Mouse (Mus musculus) c-Kit-positive CD71-positive TER-119-negative erythroid progenitor cells, embryonic 14.5 days (primary cell): ENCODE data around the gene Ttc39b.

Experiments
- DNase-seq: peaks from one replicate; pipeline ENCODE4 v3.0.0-alpha.2; 2013; ENCODE audit warnings: low read depth

The Ttc39b gene

DNA sequence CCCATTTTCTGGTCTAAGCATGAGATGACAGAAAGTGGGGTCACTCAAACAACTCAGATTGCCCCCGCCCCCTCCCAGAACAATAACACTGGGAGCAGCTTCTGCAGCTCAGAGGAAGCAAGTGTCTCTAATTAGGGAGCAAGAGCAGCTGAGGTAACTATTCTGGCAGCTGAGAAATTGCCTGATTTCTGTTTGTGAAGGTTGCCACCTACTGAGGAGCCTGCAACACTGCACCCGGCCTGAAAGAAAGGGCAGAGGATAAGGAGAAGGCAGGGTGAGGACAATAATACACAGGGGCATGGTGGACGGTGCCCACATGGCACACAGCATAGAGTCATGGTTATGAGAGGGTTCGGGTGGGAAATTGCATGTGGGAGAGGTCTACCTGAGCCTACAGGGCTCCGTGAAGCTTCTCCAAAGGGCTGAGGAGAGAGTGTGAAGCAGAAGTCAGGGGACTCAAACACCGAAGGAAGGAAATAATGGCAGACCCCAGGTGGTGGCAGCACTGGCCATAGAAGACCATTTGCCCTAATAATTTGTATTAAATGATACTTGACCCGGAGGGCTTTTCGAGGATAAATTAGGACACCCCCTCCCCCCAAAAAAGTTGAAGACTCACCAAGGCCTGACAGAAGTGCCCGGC is 140.6 kb downstream of the Ttc39b start:
- DNase-seq: no peak

DNA sequence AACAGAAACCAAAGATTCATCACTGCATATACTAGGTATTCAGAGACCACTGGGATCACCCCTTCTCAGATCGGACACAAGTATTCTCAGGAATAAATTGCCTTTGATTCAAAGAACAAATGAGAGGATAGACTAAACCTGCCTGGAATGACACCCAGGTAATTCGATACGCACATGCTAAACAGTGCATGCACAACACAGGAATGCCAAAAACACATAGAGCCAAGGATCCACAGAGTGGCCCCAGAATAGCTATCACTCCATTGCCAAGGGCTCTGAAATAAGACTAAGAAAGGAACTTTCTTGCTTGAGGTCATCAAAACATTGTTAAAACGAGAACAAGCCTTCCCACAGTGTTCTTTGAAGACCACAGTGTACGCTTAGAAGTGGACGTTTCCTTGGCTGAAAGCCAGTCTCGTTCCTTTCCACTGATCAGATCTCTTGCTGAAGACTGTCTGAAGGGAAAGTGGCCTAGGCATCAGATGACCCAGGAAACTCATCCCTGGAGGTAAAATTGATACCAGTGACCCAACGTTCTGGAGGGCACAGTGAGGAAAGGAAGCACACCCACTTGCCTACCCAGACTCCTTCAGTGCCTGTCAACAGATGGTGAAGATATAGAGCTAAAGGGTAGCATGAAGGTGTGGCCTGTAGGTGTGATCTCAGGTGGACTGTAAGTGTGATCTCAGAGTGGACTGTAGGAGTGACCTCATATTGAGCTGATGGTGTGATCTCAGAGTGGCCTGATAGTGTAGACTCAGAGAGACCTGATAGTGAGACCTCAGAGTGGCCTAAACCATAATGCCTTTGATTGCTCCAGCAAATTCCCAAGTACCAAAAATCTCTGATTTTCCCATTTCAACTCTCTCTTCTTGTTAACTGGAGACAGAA is 141.6 kb downstream of the Ttc39b start:
- no peak for DNase-seq

DNA sequence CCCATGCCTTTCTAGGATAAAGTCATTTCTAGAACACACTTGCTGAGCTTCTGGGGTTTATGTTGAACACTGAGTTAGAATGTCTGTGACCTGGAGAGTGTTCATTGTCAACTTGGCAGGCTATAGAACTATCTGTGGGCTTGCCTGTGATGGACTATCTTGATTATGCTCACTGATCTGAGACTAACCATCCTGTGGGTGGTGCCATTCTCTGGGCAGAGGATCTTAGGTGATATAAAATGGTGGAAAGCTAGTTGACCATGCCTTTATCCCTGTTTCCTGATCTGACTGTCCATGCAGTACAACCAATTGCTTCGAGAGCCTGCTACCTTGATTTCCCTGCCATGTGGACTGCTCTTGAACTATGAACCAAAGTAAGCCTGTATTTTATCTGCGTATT is 146.6 kb downstream of the Ttc39b start:
- DNase-seq: no peak

DNA sequence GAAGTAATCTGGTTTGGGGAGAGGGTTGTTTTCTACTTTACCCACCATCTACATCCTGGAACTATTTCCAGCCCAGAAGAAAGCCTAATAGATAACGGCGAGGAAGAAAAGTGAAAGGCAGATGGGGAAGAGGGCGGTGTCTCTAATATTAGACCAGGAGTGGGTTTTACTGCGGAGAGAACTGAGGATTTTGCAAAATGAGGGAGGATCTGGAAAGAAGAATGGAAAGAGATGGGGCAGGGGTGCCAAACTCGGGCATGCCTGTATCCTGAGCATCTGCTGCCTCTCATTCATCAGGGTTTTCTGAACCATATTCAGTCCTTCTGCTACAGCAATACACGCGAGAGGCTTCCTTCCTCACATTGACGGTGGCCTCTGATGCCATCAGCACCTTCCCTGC is 149.1 kb downstream of the Ttc39b start:
- DNase-seq: no peak

DNA sequence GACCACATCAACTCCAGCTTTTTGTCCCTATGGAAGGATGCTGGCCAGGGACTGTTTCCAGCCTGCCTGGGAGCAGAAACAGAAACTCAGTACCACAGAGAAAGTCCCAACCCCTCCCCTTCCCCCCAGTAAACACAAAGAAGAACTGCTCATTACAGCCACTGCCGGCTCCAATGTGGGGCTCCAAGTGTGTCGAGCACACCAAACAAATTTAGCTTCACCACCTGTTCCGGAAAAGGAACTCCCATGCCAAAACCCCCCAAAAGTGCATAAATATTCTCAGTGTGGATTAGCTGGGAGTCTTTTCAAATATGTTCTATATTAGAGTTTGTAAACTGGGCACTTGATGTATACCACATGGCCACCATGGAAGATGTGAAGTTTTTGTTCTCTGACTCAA is 151.8 kb downstream of the Ttc39b start:
- no peak for DNase-seq

DNA sequence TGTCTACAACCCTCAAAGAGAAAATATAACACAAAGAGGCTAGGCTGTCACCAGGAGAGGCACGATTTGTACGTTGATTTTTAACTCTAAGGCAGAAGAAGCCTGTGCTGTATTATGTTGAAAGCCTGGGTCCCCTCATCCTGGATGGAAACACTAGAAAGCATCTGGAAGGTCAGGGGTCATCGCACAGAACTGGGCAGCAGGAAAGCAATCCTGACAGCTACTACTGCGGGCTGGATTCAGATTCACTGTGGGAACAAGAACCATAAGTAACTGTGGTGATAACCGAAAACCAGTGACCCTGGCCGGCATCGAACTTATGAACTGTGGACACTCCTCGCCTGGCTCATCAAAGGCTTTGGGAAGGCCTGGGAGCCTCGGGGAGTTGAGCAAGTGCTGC is 153.3 kb downstream of the Ttc39b start:
- no peak for DNase-seq
